Mouse (Mus musculus) heart, embryonic 11.5 days (tissue): Measurements from ENCODE around the gene Cox7a1. TPM values are rescaled to one million over a fixed set of nuclear protein-coding genes. Genes with fewer than 3 reads are reported as not detected.
A peak's percentile ranks its signal among the peaks of the same experiment; 100 is the strongest.

Experiments used
- ATAC-seq: fragments of 200-750 bp; cut with Nextera tagmentation; replicated peaks from 2 replicates; pipeline ENCODE4 v1.8.0; 2017; ENCODE audit warnings: moderate library complexity; ENCODE audit not compliant: insufficient number of reproducible peaks, low FRiP score, low TSS enrichment
- H3K27ac ChIP-seq: fragments of 300-500 bp; sonication (generic); 2 replicates; pipeline ENCODE4 v1.5.1; 2014; ENCODE audit warnings: mild to moderate bottlenecking, low read depth, low read length
- H3K27me3 ChIP-seq: fragments of 300-500 bp; sonication (generic); 2 replicates; pipeline ENCODE4 v1.6.1; 2014; ENCODE audit warnings: mild to moderate bottlenecking, low read length, mixed read lengths; ENCODE audit not compliant: control insufficient read depth, insufficient read depth
- H3K36me3 ChIP-seq: fragments of 300-500 bp; sonication (generic); 2 replicates; pipeline ENCODE4 v1.6.1; 2014; ENCODE audit warnings: mild to moderate bottlenecking, low read length, moderate library complexity, mixed read lengths; ENCODE audit not compliant: control insufficient read depth, insufficient read depth
- H3K4me1 ChIP-seq: fragments of 300-500 bp; sonication (generic); 2 replicates; pipeline ENCODE4 v1.6.1; 2014; ENCODE audit warnings: low read length; ENCODE audit not compliant: control insufficient read depth, insufficient read depth
- H3K4me2 ChIP-seq: fragments of 300-500 bp; sonication (generic); 2 replicates; pipeline ENCODE4 v1.6.1; 2014; ENCODE audit warnings: mild to moderate bottlenecking, moderate library complexity
- H3K4me3 ChIP-seq: fragments of 300-500 bp; sonication (generic); 2 replicates; pipeline ENCODE4 v1.5.1; 2014; ENCODE audit warnings: low read depth, low read length
- H3K9ac ChIP-seq: fragments of 300-500 bp; sonication (generic); 2 replicates; pipeline ENCODE4 v1.6.1; 2014; ENCODE audit warnings: mild to moderate bottlenecking, low read depth, low read length, moderate library complexity
- H3K9me3 ChIP-seq: fragments of 300-500 bp; sonication (generic); replicated peaks from 2 replicates; pipeline ENCODE4 v1.6.1; 2016; ENCODE audit warnings: low read length; ENCODE audit not compliant: control insufficient read depth
- WGBS: fragments of 180-500 bp; shearing (Covaris S2); extraction: QIAGEN DNeasy Blood & Tissue Kit; methylation state at CpG from one replicate; pipeline ENCODE4 v1.1.7; 2014; ENCODE audit not compliant: insufficient replicate concordance; 5-methylcytosine and 5-hydroxymethylcytosine counted together
- polyA plus RNA-seq: library from polyadenylated mRNA; unstranded; fragments of >200 nt; fragmentation: Nextera tagmentation; extraction: Ambion mirVana; gene quantifications from 2 replicates; pipeline ENCODE4 v1.2.1, GENCODE M21; 2014

Gene Cox7a1
- polyA plus RNA-seq, 1 experiment from 2014 or later: 324 TPM

DNA sequence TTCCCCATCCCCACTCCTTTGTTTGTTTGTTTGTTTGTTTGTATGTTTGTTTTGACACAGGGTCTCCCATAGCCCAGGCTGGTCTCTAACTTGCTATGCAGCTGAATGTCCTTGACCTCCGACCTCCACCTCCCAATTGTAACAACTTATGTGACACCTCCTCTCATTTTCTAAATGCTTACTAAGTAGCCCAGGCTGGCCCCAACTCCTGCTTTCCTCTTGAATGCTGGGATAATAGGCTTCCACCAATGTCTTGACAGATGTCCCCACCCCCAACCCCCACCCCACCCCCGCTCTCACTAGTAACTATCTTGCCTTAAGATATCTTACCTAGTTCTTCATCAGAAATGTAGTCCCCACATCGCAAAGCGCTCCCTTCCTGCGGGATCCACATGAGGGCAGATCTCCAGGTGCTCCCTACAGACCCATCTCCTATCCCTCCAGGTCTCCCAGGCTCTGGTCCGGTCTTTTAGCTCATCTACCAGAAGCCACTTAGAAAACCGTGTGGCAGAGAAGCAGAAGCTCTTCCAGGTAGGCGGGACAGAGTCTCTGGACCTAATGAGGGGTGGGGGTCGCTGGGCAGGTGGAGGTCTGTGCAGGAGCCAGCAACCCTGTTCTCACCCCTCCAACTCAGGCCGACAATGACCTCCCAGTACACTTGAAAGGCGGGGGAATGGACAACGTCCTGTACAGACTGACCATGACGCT is 851 bp downstream of the Cox7a1 start:
- 0 out of 2 replicates have a peak, but pooled peaks cover 15% of the 10 kb centered on the region for H3K4me1 ChIP-seq
- no peaks in the 10 kb centered on the region for H3K9me3 ChIP-seq
- H3K9ac ChIP-seq: peak overlapping the region; percentile 73; the same call in 1 of the 2 replicates
- ATAC-seq: no peak
- H3K27ac ChIP-seq: no peak overlapping the region
- peak overlapping the region; percentile 36 for H3K4me3 ChIP-seq
- WGBS: 61% methylated on average over 13 of the region's 13 CpGs
- H3K27me3 ChIP-seq: no peaks in the 10 kb centered on the region
- H3K4me2 ChIP-seq: peak overlapping the region; percentile 64
- H3K36me3 ChIP-seq: peaks cover 28% of the 10 kb centered on the region

DNA sequence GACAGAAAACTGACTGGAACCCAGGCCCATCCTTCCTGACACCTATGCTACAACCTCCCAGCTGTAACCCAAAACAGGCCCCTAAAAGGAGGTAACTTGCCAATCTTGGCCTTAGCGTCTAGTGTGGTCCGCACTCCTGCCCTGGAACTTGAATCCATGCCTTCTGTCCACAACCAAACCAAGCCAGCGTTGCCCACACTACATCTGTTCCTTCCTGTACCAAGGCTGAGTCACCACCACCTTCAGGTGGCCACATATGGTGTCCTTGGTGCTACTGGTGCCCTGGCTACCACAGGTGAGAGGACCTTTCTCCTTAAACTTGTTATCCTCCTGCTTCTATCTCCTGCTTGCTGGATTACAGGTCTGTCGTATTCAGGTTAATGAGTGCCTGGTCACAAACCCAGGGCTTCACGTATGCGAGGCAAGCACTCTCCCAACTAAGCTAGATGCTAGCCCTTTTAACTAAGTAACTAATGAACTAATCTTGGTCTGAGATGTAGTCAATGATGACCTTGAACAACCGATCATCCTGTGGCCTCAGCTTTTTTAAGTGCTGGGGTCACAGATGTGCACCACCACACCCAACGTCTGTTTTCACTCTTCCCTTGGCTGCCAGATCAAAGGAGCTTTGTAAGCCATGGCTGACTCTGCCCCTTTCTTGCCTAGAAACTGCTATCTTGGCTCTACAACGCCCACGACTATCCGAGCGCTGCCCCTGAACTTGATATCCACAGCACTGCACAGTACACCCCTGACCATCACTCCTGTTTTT is 4.6 kb downstream of the Cox7a1 start:
- no peaks in the 10 kb centered on the region for H3K27me3 ChIP-seq
- WGBS: 78% methylated on average over 12 of the region's 12 CpGs
- H3K4me3 ChIP-seq: no peak overlapping the region
- H3K9ac ChIP-seq: no peak overlapping the region
- H3K27ac ChIP-seq: no peak overlapping the region
- peaks cover 21% of the 10 kb centered on the region for H3K4me1 ChIP-seq
- no peak for ATAC-seq
- H3K4me2 ChIP-seq: no peak overlapping the region
- peaks cover 41% of the 10 kb centered on the region for H3K36me3 ChIP-seq
- H3K9me3 ChIP-seq: no peaks in the 10 kb centered on the region

DNA sequence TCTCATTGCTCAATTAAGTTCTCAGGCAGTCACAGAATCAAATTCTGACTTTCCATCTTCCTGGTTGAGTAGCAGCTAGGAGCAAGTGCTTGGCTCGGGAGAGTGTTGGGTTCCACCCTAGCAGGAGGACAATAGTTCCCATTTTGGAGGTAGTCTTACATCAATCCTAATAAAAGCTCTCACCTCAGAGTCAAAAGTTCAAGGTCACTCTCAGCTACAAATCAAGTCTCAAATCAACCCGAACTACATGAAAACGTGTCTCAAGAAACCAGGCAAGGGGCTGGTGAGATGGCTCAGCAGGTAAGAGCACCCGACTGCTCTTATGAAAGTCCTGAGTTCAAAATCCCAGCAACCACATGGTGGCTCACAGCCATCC is 5.2 kb downstream of the Cox7a1 start:
- WGBS: 80% methylated on average over 4 of the region's 4 CpGs
- Histone ChIP-seq H3K27me3 (no peaks in the 10 kb centered on the region), H3K4me2 (no peak overlapping the region), H3K27ac (no peak overlapping the region), H3K9me3 (no peaks in the 10 kb centered on the region), H3K9ac (no peak overlapping the region), H3K36me3 (peaks cover 41% of the 10 kb centered on the region), H3K4me1 (peaks cover 18% of the 10 kb centered on the region), H3K4me3 (no peak overlapping the region)
- ATAC-seq: no peak

DNA sequence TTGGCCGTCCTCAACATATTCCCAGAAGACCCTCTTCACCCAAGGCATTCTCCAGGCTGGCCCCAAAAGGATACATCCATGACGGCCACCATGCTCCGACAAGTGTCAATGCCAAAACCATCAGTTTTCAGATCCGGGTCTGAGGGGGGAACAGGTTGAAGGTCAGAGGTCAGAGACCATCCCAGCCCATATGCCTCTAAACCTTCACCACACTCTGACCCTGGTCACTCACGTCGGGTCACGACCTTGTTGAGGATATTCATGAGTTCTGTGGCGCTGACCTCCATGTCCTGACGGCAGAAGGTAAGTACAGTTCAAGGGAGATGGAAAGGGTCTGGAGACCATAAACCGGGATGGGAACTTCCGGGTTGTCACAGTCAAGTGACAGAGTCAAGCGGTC is 8.1 kb downstream of the Cox7a1 start:
- H3K4me3 ChIP-seq: no peak overlapping the region

DNA sequence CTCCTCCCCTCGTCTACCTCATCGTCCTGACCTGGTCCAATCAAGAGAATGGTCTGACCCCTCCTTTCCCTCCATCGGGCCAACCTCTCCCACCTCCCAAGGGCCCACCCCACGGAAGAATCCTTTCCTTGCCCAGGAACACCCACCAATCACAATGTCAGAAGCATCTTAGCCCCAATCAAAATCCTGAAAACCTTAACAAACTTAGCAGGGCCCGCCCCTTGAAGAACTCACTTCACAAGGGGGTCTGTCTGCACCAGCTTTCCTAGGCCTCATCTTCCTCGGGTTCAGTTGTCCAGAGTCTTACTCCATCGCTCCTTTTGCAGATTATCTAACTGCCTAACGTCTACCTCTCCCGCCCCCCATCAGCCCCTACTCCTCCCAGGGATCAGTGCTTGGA is 9.1 kb downstream of the Cox7a1 start:
- Histone ChIP-seq H3K36me3 (peaks cover 25% of the 10 kb centered on the region), H3K9ac (peak overlapping the region; percentile 91), H3K4me2 (peak overlapping the region; percentile 73), H3K27ac (no peak overlapping the region), H3K4me1 (peaks cover 13% of the 10 kb centered on the region), H3K27me3 (no peaks in the 10 kb centered on the region), H3K4me3 (peak overlapping the region; percentile 85), H3K9me3 (no peaks in the 10 kb centered on the region)
- ATAC-seq: no peak
- 25% methylated on average over 8 of the region's 9 CpGs for WGBS

More for the DNA sequence above, 8.1 kb downstream of the Cox7a1 start:
- H3K9ac ChIP-seq: no peak overlapping the region
- H3K27ac ChIP-seq: no peak overlapping the region
- H3K36me3 ChIP-seq: peaks cover 32% of the 10 kb centered on the region
- no peak overlapping the region for H3K4me2 ChIP-seq
- no peaks in the 10 kb centered on the region for H3K27me3 ChIP-seq
- no peak for ATAC-seq
- WGBS: 85% methylated on average over 12 of the region's 12 CpGs
- H3K4me1 ChIP-seq: peaks cover 11% of the 10 kb centered on the region
- H3K9me3 ChIP-seq: no peaks in the 10 kb centered on the region

DNA sequence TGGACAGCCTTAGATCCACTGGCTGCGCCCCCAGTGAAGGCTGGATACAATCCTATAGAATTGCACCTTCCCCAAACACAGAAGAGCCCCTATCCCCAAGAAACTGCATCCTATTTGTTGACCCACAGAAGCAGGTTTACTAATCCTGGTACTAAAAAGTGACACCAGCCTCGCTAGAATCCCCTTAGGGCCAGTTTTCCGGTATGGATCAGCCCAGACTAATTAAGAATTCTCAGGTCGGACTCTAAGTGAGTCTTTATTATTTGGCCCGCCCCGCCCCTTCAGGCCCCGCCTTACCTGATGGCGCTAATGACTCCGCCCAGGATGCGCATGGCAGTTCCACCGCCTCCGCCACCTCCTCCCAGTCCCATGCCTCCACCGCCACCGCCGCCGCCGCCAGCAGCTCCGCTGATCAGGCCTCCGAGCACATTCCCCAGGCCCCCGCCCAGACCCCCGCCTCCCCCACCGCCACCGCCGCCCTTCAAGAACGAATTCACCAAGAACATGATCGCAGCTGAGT is 9.7 kb downstream of the Cox7a1 start:
- under 1% methylated on average over 26 of the region's 26 CpGs for WGBS
- peak overlapping the region; percentile 89 for H3K27ac ChIP-seq
- H3K4me2 ChIP-seq: peak overlapping the region; percentile 73
- H3K27me3 ChIP-seq: no peaks in the 10 kb centered on the region
- peaks cover 14% of the 10 kb centered on the region for H3K4me1 ChIP-seq
- H3K4me3 ChIP-seq: peak overlapping the region; percentile 85
- H3K36me3 ChIP-seq: peaks cover 19% of the 10 kb centered on the region
- H3K9ac ChIP-seq: peak overlapping the region; percentile 91
- no peaks in the 10 kb centered on the region for H3K9me3 ChIP-seq
- peak; percentile 62 for ATAC-seq

DNA sequence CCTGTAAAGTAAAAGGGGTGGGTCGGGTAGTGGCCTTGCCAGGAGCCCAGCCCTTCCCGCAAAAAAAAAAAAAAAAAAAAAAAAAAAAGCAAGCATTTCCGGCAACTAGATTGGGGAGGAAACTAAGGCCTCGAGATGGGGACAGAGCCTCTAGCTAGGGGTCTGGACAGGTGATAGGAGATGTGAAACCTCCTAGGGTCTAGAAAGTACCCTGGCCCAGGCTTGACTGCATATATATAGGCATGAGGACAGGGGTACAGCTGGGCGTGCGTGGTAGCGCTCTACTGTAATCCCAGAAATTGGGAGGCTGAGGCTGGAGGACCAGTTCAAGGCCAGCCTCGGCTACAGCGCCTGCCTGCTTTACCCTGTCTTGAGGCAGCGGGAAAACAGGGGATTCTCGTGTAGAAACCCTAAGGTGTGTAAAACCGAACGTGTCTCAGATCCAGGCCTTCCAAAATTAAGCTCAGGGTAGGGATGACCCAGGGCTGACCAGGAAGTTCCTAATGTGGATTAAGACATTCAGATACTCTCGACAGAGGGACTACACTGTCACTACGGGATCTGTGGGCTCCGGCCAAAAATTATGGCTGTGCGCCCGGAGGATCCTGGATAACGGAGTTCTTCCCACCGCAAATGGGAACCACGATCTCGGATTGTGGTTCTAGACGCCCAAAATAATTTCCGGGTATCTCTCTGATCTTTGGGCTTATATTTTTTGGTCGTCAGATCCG is 10.3 kb downstream of the Cox7a1 start:
- under 1% methylated on average over 26 of the region's 26 CpGs for WGBS
- peaks cover 13% of the 10 kb centered on the region for H3K36me3 ChIP-seq
- H3K4me2 ChIP-seq: peak overlapping the region; percentile 73
- no peaks in the 10 kb centered on the region for H3K9me3 ChIP-seq
- peak overlapping the region; percentile 89 for H3K27ac ChIP-seq
- H3K27me3 ChIP-seq: no peaks in the 10 kb centered on the region
- ATAC-seq: peak; percentile 33
- peak overlapping the region; percentile 91 for H3K9ac ChIP-seq
- H3K4me1 ChIP-seq: peaks cover 14% of the 10 kb centered on the region
- H3K4me3 ChIP-seq: peak overlapping the region; percentile 85

DNA sequence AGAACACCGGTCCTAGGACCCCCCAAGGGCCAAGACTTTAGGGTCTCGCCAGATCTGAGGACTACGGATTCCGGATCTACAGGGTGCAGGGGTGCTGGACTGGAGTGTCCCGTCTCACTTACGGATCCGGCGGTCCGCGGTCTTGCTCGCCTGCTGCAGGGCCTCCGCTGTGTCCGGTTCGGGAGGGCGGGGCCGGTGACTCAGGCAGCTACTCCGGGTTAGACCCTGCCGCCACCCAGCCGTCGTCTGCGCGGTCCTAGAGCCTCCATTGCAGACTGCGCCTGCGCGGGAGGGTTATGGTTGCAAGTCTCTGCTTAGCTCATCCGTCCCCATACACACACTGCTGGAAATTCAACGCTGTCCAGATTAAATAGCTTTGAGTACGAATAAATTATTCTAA is 10.9 kb downstream of the Cox7a1 start:
- Histone ChIP-seq H3K9ac (peak overlapping the region; percentile 91), H3K27ac (peak overlapping the region; percentile 89), H3K4me2 (peak overlapping the region; percentile 73), H3K9me3 (no peaks in the 10 kb centered on the region), H3K4me1 (peaks cover 14% of the 10 kb centered on the region), H3K27me3 (no peaks in the 10 kb centered on the region), H3K4me3 (peak overlapping the region; percentile 85), H3K36me3 (peaks cover 13% of the 10 kb centered on the region)
- ATAC-seq: peak; percentile 86
- under 1% methylated on average over 28 of the region's 28 CpGs for WGBS
